Mouse (Mus musculus): ENCODE results near the gene Lgi1. TPM values are rescaled to one million over a fixed set of nuclear protein-coding genes. Genes with fewer than 3 reads are reported as not detected.

Lgi1 gene
- polyA plus RNA-seq, 1 experiment from 2014 or later = 23.1 TPM

DNA sequence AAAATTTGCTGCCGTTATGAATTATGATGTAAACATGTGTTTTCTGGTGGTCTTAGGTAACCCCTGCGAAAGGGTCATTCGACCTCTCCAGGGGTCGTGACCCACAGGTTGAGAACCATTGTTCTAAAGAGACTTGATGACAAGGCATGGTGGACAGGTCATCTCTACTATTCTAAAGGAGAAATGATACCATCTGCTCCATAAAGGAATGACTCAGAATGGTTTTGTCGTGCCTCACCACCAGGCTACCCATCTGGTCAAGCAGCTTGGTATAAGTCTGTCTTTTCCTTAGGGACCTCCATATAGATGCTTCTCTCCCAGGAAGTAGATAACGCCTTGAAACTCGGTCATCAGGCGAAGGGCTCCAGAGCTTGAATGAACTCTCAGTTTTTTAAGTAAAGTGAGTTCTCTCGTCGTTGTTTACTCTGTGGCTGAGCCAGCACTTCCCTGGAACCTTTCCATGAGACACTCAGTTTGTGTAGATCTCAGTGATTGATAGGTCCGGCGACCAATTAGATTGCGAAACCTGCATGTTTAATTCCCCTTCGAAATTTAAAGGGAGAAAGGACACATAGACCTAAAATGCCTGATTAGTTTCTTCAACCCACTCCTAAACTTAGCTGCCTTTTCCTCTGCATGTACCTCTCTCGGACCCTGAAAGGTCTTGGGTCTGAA, 10.5 kb downstream of the Lgi1 start:
- no peak overlapping the region for H3K9ac ChIP-seq (ENCODE audit: low read depth, low read length)
- no peak overlapping the region for H3K4me2 ChIP-seq (ENCODE audit: low read length)
- no peak overlapping the region for H3K27ac ChIP-seq (ENCODE audit: low read depth, low read length)
- H3K4me1 ChIP-seq (ENCODE audit: control insufficient read depth, insufficient read depth, low read depth, low read length) = no peaks in the 10 kb centered on the region
- no peaks in the 10 kb centered on the region for H3K36me3 ChIP-seq (ENCODE audit: control insufficient read depth, insufficient read depth, low read length)
- no peak overlapping the region for H3K4me3 ChIP-seq (ENCODE audit: low read length)
- H3K9me3 ChIP-seq (ENCODE audit: control insufficient read depth, low read length) = no peaks in the 10 kb centered on the region
- no peak for ATAC-seq
- WGBS = 88% methylated on average over 15 of the region's 15 CpGs
- H3K27me3 ChIP-seq (replicated peaks; ENCODE audit: control insufficient read depth, insufficient read depth, low read length) = no peaks in the 10 kb centered on the region

DNA sequence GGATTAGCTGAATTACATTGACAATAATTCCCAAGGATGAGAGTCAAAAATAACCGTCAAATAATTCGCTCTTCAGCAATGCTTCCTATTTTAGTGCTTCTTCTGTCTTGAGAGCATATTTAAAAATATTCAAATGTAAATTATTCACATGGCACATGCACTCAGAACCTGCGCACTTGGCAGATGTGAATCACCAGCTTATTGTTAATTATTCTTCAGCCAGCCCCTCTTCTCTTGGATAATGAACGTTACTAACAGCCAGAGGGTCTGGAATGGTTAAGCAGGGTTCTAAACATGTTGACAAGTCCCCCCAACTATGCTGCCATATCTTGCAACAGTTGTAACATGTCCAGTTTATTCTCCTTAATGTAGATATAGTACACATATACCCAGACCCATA, 11.9 kb downstream of the Lgi1 start:
- Histone ChIP-seq H3K4me1 (ENCODE audit: control insufficient read depth, insufficient read depth, low read depth, low read length) (no peaks in the 10 kb centered on the region), H3K36me3 (ENCODE audit: control insufficient read depth, insufficient read depth, low read length) (no peaks in the 10 kb centered on the region), H3K27me3 (replicated peaks; ENCODE audit: control insufficient read depth, insufficient read depth, low read length) (no peaks in the 10 kb centered on the region), H3K9me3 (ENCODE audit: control insufficient read depth, low read length) (no peaks in the 10 kb centered on the region), H3K9ac (ENCODE audit: low read depth, low read length) (no peak overlapping the region), H3K4me3 (ENCODE audit: low read length) (no peak overlapping the region), H3K27ac (ENCODE audit: low read depth, low read length) (no peak overlapping the region), H3K4me2 (ENCODE audit: low read length) (no peak overlapping the region)
- no peak for ATAC-seq
- WGBS = 79% methylated on average over 4 of the region's 4 CpGs

DNA sequence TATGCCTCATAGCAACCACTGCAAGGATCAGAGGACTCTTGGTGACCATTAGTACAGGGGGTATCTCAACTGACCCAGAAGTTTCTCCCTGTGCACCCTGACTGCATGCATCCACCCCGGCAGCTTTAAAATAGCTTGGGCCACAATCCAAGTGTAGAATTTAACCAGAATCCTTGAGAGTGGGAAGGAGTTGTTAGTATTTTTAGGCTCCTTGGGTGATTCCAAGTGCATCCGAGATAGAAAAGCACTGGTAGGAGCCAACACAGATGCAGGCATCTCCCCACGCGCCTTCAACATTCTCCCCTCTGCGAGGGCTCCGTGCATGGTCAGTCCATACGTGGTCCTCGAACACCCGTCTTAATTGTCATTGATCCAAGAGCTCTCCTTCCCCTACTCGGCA, 15.9 kb downstream of the Lgi1 start:
- no peak for ATAC-seq
- WGBS = 90% methylated on average over 10 of the region's 10 CpGs
- Histone ChIP-seq H3K4me1 (ENCODE audit: control insufficient read depth, insufficient read depth, low read depth, low read length) (no peaks in the 10 kb centered on the region), H3K36me3 (ENCODE audit: control insufficient read depth, insufficient read depth, low read length) (no peaks in the 10 kb centered on the region), H3K9me3 (ENCODE audit: control insufficient read depth, low read length) (no peaks in the 10 kb centered on the region), H3K4me2 (ENCODE audit: low read length) (no peak overlapping the region), H3K4me3 (ENCODE audit: low read length) (no peak overlapping the region), H3K27ac (ENCODE audit: low read depth, low read length) (no peak overlapping the region), H3K27me3 (replicated peaks; ENCODE audit: control insufficient read depth, insufficient read depth, low read length) (no peaks in the 10 kb centered on the region), H3K9ac (ENCODE audit: low read depth, low read length) (no peak overlapping the region)

DNA sequence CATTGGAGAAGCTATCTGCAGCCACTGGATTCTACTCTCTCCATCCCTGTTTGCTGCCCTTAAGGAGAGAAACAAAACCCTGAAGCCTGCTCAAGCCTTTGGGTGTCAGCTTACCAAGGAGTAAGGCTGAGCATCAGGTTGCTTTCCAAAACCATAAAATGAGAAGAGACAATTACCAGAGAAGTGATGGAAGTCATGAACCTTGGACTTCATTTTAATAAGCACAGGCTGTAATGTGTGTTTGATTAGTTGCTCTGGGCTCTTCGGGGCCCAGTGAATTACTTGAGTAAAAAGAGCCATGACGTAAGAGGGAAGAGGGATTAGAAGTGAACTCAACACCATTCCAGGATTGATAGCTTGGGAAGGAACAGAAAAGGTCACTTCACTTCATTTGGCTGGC, 18.1 kb downstream of the Lgi1 start:
- Histone ChIP-seq H3K4me2 (ENCODE audit: low read length) (no peak overlapping the region), H3K36me3 (ENCODE audit: control insufficient read depth, insufficient read depth, low read length) (no peaks in the 10 kb centered on the region), H3K4me1 (ENCODE audit: control insufficient read depth, insufficient read depth, low read depth, low read length) (no peaks in the 10 kb centered on the region), H3K27ac (ENCODE audit: low read depth, low read length) (no peak overlapping the region), H3K4me3 (ENCODE audit: low read length) (no peak overlapping the region), H3K9ac (ENCODE audit: low read depth, low read length) (no peak overlapping the region), H3K27me3 (replicated peaks; ENCODE audit: control insufficient read depth, insufficient read depth, low read length) (no peaks in the 10 kb centered on the region), H3K9me3 (ENCODE audit: control insufficient read depth, low read length) (no peaks in the 10 kb centered on the region)
- WGBS = 78% methylated on average over 2 of the region's 2 CpGs
- ATAC-seq = no peak

DNA sequence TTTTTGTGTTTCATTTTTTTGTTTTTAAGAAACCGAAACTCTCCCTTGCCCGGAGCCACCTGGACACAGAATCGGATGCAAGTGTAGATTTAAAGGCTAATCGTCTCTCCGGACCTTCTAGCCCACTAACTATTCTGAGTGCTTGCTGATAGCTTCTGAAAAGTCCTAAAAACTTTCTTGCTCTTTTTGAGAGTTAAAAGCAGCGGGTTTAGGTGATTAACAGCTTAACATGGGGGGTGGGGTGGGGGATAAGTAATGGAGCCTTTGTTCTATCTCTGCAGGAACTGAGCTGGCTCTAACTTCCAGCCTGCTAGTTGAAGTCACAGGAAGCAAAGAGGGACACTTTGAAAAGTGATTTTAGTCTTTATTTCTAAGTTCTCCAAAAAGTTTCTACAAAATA, 24.2 kb downstream of the Lgi1 start:
- Histone ChIP-seq H3K36me3 (ENCODE audit: control insufficient read depth, insufficient read depth, low read length) (no peaks in the 10 kb centered on the region), H3K4me2 (ENCODE audit: low read length) (no peak overlapping the region), H3K4me1 (ENCODE audit: control insufficient read depth, insufficient read depth, low read depth, low read length) (no peaks in the 10 kb centered on the region), H3K9me3 (ENCODE audit: control insufficient read depth, low read length) (no peaks in the 10 kb centered on the region), H3K27ac (ENCODE audit: low read depth, low read length) (no peak overlapping the region), H3K4me3 (ENCODE audit: low read length) (no peak overlapping the region), H3K27me3 (replicated peaks; ENCODE audit: control insufficient read depth, insufficient read depth, low read length) (no peaks in the 10 kb centered on the region), H3K9ac (ENCODE audit: low read depth, low read length) (no peak overlapping the region)
- WGBS = 80% methylated on average over 6 of the region's 6 CpGs
- no peak for ATAC-seq

DNA sequence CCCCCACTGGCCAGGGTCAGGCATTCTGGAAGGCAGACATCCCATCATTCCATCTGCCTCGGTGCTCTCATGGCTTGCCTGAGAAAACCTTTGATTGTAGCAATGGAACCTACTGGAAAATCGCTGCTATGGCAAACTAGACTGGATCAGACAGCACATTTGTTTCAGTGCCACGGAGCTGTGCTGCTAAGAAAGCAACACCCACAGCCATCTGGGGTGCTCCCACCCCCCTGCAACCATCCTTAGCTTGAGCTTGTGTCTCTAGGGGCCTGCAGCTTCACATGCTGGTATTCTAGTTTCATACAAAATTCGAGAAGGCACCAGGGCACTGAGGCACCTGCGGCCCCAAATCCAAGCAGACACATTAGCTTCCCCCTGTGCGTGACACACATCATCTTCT, 27.1 kb downstream of the Lgi1 start:
- Histone ChIP-seq H3K4me1 (ENCODE audit: control insufficient read depth, insufficient read depth, low read depth, low read length) (no peaks in the 10 kb centered on the region), H3K4me3 (ENCODE audit: low read length) (no peak overlapping the region), H3K9me3 (ENCODE audit: control insufficient read depth, low read length) (no peaks in the 10 kb centered on the region), H3K9ac (ENCODE audit: low read depth, low read length) (no peak overlapping the region), H3K36me3 (ENCODE audit: control insufficient read depth, insufficient read depth, low read length) (no peaks in the 10 kb centered on the region), H3K27ac (ENCODE audit: low read depth, low read length) (no peak overlapping the region), H3K4me2 (ENCODE audit: low read length) (no peak overlapping the region), H3K27me3 (replicated peaks; ENCODE audit: control insufficient read depth, insufficient read depth, low read length) (no peaks in the 10 kb centered on the region)
- 77% methylated on average over 6 of the region's 6 CpGs for WGBS
- ATAC-seq = no peak

DNA sequence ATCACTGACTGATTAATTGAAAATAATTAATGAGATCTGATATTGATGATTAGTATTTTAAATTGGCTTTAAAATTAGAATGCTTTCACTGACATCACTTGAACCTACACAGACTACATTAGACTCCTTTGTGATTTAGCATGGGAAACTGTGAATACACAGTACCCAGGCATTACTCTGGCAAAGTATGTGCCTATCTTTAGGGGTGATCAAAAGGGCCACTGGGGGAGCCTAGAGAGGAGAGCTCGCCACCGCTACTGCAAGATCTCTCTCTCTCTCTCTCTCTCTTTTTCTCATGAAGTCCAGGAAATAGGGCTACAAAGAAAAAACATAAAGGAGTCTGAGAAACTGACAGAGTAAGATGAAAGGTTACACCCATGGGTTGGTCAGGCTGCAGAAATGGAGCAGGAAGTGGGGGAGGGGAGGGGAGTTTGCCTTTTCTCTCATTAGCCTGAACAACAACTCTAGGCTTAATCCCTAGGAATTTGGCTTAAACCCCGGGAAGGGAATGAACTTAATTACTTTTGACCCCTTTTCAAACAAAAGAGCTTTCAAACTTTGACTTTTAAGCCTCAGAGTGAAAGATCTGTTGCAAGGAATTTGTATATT, 33.8 kb downstream of the Lgi1 start:
- H3K4me3 ChIP-seq (ENCODE audit: low read length) = no peak overlapping the region
- H3K27ac ChIP-seq (ENCODE audit: low read depth, low read length) = no peak overlapping the region

DNA sequence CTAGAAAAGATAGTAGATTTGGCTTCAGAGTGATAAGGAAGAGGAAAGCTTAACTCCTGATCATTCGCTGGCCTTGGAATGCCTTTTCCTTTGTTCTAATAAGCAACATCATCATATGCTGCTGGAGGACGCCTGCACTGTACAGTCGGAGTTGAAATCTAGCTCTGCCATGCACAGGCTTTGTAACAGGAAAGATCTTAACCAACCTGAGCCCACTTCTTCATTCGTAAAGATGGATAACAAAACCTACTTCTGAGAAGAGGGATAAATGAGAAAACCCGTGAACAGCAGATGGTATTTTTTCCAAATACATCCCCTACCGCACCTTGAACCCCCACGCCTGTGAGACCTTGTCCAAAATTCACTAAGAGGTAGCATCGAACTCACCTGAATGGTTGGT, 43.8 kb downstream of the Lgi1 start:
- Histone ChIP-seq H3K27me3 (replicated peaks; ENCODE audit: control insufficient read depth, insufficient read depth, low read length) (no peaks in the 10 kb centered on the region), H3K4me2 (ENCODE audit: low read length) (no peak overlapping the region), H3K9me3 (ENCODE audit: control insufficient read depth, low read length) (no peaks in the 10 kb centered on the region), H3K9ac (ENCODE audit: low read depth, low read length) (no peak overlapping the region), H3K4me1 (ENCODE audit: control insufficient read depth, insufficient read depth, low read depth, low read length) (no peaks in the 10 kb centered on the region), H3K4me3 (ENCODE audit: low read length) (no peak overlapping the region), H3K36me3 (ENCODE audit: control insufficient read depth, insufficient read depth, low read length) (0 out of 2 replicates have a peak, but pooled peaks cover 2% of the 10 kb centered on the region), H3K27ac (ENCODE audit: low read depth, low read length) (no peak overlapping the region)
- ATAC-seq = no peak
- 90% methylated on average over 8 of the region's 8 CpGs for WGBS

More for the DNA sequence above, 33.8 kb downstream of the Lgi1 start:
- H3K4me2 ChIP-seq (ENCODE audit: low read length) = no peak overlapping the region
- 21% methylated on average over 3 of the region's 3 CpGs for WGBS
- no peaks in the 10 kb centered on the region for H3K4me1 ChIP-seq (ENCODE audit: control insufficient read depth, insufficient read depth, low read depth, low read length)
- no peak overlapping the region for H3K9ac ChIP-seq (ENCODE audit: low read depth, low read length)
- H3K9me3 ChIP-seq (ENCODE audit: control insufficient read depth, low read length) = no peaks in the 10 kb centered on the region
- ATAC-seq = no peak
- no peaks in the 10 kb centered on the region for H3K27me3 ChIP-seq (replicated peaks; ENCODE audit: control insufficient read depth, insufficient read depth, low read length)
- no peaks in the 10 kb centered on the region for H3K36me3 ChIP-seq (ENCODE audit: control insufficient read depth, insufficient read depth, low read length)

DNA sequence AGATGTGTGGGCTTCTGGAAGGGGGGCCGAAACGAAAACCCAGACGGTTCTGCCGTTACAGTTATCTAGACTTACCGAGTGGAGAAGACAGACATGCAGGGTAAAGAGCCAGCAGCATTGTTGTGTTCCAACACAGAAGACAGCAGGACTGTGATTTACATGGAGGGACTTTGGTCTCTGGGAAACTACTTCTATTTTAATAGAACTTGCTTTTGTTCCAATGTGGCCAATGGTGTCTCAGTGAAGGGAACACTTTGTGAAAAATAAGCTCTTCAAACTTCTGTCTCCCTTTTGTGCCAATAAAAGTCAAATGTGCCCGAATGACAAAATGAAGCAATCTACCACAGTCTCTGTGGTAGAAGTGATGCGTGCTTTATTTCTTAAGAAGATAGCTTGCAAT, 50.8 kb downstream of the Lgi1 start:
- H3K27me3 ChIP-seq (replicated peaks; ENCODE audit: control insufficient read depth, insufficient read depth, low read length) = no peaks in the 10 kb centered on the region
- H3K9ac ChIP-seq (ENCODE audit: low read depth, low read length) = no peak overlapping the region
- no peak overlapping the region for H3K4me3 ChIP-seq (ENCODE audit: low read length)
- 77% methylated on average over 7 of the region's 7 CpGs for WGBS
- H3K36me3 ChIP-seq (ENCODE audit: control insufficient read depth, insufficient read depth, low read length) = no peaks in the 10 kb centered on the region
- no peaks in the 10 kb centered on the region for H3K9me3 ChIP-seq (ENCODE audit: control insufficient read depth, low read length)
- H3K4me2 ChIP-seq (ENCODE audit: low read length) = no peak overlapping the region
- no peak for ATAC-seq
- no peak overlapping the region for H3K27ac ChIP-seq (ENCODE audit: low read depth, low read length)
- H3K4me1 ChIP-seq (ENCODE audit: control insufficient read depth, insufficient read depth, low read depth, low read length) = no peaks in the 10 kb centered on the region

Measured in hindbrain, embryonic 16.5 days (tissue).